Mouse (Mus musculus) kidney, adult 2 months (tissue): ENCODE measurements around the gene Gm21987. TPM values are rescaled to one million over a fixed set of nuclear protein-coding genes. Genes with fewer than 3 reads are reported as not detected.

Experiments
- DNase-seq: peaks from one replicate; pipeline ENCODE4 v3.0.0; 2021
- H3K27ac ChIP-seq: fragments of 200-500 bp; 2 replicates; pipeline ENCODE4 v1.5.1; 2012; ENCODE audit warnings: low read depth, low read length, control low read depth, inconsistent platforms; ENCODE audit not compliant: insufficient read depth
- H3K27me3 ChIP-seq: fragments of 200-500 bp; replicated peaks from 2 replicates; pipeline ENCODE4 v1.6.1; 2012; ENCODE audit warnings: mild to moderate bottlenecking, moderate library complexity, low read length, inconsistent platforms; ENCODE audit not compliant: control insufficient read depth, insufficient read depth
- H3K36me3 ChIP-seq: fragments of 200-500 bp; 2 replicates; pipeline ENCODE4 v1.6.1; 2012; ENCODE audit warnings: mild to moderate bottlenecking, moderate library complexity, low read length, inconsistent platforms; ENCODE audit not compliant: control insufficient read depth, insufficient read depth
- H3K4me1 ChIP-seq: fragments of 200-500 bp; 2 replicates; pipeline ENCODE4 v1.6.1; 2011; ENCODE audit warnings: low read length; ENCODE audit not compliant: control insufficient read depth, insufficient read depth
- H3K4me3 ChIP-seq: fragments of 200-500 bp; 2 replicates; pipeline ENCODE4 v1.5.1; 2011; ENCODE audit warnings: mild to moderate bottlenecking, low read depth, low read length, control low read depth; ENCODE audit not compliant: insufficient read depth
- CTCF ChIP-seq: fragments of 200-500 bp; conservative IDR thresholded peaks from 2 replicates; pipeline ENCODE4 v1.5.1; 2011; ENCODE audit warnings: low read depth, mild to moderate bottlenecking, control low read depth, low read length, moderate library complexity, mixed read lengths; ENCODE audit not compliant: insufficient read depth, insufficient read length
- POLR2A ChIP-seq: fragments of 200-500 bp; IDR thresholded peaks from one replicate; pipeline ENCODE4 v1.6.1; 2011; ENCODE audit warnings: low read depth, low read length, control low read depth
- WGBS: fragments of 180-500 bp; shearing (Covaris S2); methylation state at CpG from one replicate; pipeline ENCODE4 v1.1.7; 2018; 5-methylcytosine and 5-hydroxymethylcytosine counted together
- polyA plus RNA-seq: library from polyadenylated mRNA; depleted of rRNA; stranded (reverse); fragments of >200 nt; gene quantifications from 2 replicates; pipeline ENCODE4 v1.2.3, GENCODE M21; 2012

Gm21987 gene
- polyA plus RNA-seq, 1 experiment: not detected

DNA sequence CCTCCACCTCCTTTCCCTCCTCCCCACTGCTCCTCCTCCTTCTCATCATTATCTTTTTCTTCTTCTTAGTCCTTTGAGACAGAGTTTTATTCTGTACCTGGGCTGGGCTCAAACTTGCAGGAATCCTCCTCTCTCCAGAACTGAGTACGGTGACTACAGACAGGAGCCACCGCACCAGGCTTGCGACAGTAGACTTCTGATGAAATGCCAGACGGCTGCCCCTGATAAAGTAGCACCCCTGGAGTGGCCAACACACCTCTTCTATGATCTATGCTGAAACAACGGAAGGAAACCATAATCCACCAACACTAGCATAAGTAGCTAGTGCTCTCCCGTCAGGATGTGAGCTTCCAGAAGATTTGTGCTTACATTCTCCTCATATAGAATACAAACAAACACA lies 40.5 kb downstream of the Gm21987 start:
- WGBS: 91% methylated on average over 6 of the region's 6 CpGs
- Histone ChIP-seq H3K36me3 (no peaks in the 10 kb centered on the region), H3K4me3 (no peak overlapping the region), H3K4me1 (no peaks in the 10 kb centered on the region), H3K27ac (no peak overlapping the region), H3K27me3 (no peaks in the 10 kb centered on the region)
- no peak for DNase-seq
- TF ChIP-seq POLR2A: no peak
- TF ChIP-seq CTCF: no peak

DNA sequence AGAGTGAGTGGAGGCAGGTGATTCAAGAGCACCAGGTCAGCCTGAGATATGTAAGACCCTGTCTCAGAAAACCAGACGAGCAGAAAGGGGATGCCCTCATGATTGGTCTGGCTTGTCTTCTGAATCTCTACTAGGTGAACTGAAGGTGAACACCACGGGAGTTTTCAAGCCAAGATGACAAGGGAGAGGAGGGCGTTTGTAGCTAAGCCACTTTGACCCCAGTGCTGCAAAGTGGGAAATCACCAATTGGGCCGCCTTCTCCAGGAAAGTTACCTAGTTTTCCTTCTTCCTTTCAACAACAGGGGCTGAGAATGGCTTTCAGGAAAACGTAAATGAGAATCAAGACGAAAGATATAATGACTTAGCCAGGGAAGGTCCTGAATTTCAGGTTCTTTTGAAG lies 41.9 kb downstream of the Gm21987 start:
- WGBS: 70% methylated on average over 6 of the region's 6 CpGs
- Histone ChIP-seq H3K27ac (no peak overlapping the region), H3K4me3 (no peak overlapping the region), H3K4me1 (no peaks in the 10 kb centered on the region), H3K27me3 (no peaks in the 10 kb centered on the region), H3K36me3 (no peaks in the 10 kb centered on the region)
- no peak for DNase-seq
- no peak for TF ChIP-seq POLR2A
- TF ChIP-seq CTCF: no peak

DNA sequence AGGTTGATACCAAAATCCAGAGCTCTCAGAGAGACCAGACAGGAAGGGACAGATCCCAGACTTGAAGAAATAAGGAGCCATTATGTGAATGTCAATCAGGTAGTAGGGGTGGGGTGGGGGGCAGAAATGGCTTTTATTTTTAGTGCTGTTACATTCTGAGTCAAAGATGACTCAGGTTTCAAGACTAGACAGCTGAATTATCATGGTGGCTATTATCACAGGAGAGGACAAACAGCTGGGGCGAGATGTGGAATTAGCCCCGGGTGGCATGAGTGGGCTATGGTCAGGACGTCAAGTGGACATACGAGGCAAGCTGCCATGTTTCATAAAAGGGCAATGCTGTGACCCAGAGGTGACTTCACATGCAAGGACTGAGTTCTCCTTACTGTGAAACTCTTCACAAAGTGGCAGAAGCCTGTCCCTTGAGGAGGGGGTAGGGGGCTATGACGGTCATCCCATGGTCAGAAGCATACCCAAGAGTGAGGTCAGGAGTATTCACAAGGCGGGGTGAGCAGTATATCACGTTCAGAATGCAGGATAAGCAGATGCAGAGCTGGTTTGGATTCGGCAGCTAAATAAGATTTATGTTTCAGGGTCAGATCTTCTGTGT lies 42.5 kb downstream of the Gm21987 start:
- DNase-seq: no peak
- H3K27me3 ChIP-seq: no peaks in the 10 kb centered on the region
- TF ChIP-seq CTCF (no peak), POLR2A (no peak)
- H3K27ac ChIP-seq: no peak overlapping the region
- no peak overlapping the region for H3K4me3 ChIP-seq
- 64% methylated on average over 8 of the region's 8 CpGs for WGBS
- H3K36me3 ChIP-seq: no peaks in the 10 kb centered on the region
- H3K4me1 ChIP-seq: no peaks in the 10 kb centered on the region

DNA sequence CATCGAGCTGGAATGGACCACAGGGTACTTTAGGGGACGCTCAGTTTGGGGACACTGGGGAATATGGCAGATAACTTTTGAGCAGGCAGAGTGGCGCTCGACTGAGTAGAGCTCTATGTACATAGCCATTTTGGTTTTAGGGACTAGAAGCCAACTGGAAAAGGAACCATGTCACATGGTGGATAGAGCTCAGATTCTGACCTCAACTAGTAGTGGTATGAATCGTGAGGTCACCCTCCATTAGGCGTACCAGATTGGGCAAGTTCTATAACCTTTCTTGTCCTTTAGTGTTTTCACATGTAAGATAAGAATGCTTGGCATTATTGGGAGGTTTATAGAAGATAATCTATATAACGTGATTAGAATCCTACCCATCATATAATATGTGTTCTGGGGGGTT lies 43.5 kb downstream of the Gm21987 start:
- H3K4me3 ChIP-seq: no peak overlapping the region
- H3K36me3 ChIP-seq: no peaks in the 10 kb centered on the region
- 93% methylated on average over 7 of the region's 7 CpGs for whole genome bisulfite sequencing
- DNase-seq: no peak
- H3K27me3 ChIP-seq: no peaks in the 10 kb centered on the region
- no peaks in the 10 kb centered on the region for H3K4me1 ChIP-seq
- TF ChIP-seq POLR2A: no peak
- no peak for TF ChIP-seq CTCF
- H3K27ac ChIP-seq: no peak overlapping the region

DNA sequence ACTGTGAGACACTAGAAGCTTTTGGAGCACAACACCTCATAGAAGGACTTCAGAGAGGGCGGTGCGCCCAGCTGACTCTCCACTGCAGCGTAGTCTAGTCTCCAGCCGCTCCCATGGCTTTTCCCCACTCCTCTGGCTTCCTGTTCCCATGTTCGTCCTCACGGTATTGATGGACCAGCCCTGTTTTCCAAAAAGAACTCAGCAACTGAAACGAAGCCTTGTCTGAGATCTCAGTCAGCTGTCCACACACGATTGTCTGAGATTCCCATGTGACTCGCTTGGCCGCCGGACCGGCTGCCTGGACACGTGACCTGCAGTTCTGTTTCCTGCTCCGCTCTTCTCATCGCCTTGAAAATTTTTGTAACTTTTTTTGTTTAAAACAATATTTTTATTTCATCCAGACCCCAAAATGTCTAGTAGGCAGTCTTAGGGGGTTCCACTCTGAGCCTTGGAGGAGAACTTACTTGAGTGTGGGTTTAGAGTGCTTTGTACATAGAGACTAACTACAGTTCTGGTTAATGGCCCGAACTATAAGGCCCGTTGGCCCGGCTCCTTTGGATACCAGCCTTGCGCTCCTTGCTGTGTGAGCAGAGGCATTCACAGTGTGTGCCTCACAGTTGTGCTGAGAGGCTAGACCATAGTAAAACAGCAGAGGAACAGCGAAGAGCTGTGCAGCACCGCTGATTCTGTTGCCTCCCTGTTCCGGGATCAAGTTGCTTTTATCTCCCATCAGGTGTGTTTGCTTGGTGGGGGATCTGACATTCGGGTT lies 45.5 kb downstream of the Gm21987 start:
- WGBS: 56% methylated on average over 23 of the region's 23 CpGs
- Histone ChIP-seq H3K4me3 (peak overlapping the region; percentile 33; the same call in 1 of the 2 replicates), H3K27me3 (no peaks in the 10 kb centered on the region), H3K36me3 (no peaks in the 10 kb centered on the region), H3K27ac (peak overlapping the region; percentile 62), H3K4me1 (0 out of 2 replicates have a peak, but pooled peaks cover 4% of the 10 kb centered on the region)
- TF ChIP-seq CTCF: no peak
- TF ChIP-seq POLR2A: no peak
- peak; percentile 65 for DNase-seq

DNA sequence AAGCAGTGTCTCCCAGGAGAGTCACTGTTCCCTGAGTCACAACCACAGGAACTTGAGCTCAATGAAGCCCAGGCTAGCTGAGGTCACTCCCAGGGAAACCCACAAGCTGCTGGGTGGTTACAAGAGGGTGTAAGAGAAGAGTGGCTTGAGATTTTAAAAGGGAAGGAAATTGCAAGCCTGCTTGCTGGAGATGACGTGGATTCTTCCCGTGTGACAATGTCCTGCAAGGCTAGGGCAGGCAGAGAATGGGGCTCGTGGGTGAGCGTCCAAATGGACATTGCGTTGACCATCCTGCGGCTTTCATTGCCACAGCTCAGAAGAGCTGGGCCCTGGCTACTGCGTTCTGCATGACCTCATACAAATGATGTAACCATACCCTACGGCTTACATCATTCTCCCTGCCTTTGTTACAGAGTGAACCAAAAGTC lies 47.4 kb downstream of the Gm21987 start:
- no peak for TF ChIP-seq POLR2A
- TF ChIP-seq CTCF: no peak

DNA sequence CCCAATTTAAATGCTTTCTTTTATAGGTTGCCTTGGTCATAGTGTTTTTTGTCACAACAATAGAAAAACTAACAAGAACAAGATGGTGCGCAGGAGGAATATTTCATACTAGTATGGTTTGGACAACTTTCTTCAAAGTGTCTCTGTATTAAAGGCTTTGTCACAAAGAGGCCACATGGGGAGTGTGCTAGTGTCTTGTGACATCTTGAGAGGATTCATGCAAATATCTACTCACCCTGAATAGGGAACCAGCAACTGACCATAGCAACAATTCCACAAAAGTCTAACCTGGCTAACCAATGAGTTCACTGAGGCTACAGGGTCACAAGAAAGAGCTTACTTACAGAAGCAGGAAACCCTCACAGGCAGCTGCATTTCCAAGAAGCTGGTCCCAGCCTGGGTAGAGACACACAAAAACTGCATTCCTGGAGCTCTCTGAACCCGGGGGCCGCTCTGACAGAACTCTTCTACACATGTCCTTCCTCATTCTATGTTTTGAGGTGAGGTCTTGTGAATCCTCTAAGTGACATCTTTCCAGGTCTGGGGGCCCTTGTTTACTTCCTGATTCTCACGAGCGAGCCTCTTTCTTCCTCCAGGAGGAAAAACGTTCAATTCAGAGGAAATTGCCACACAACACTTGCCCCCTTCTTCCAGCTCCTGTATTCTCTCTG lies 48.4 kb downstream of the Gm21987 start:
- no peak overlapping the region for H3K27ac ChIP-seq
- TF ChIP-seq CTCF (no peak), POLR2A (no peak)
- H3K36me3 ChIP-seq: no peaks in the 10 kb centered on the region
- 57% methylated on average over 6 of the region's 6 CpGs for WGBS
- peak; percentile 24 for DNase-seq
- no peaks in the 10 kb centered on the region for H3K27me3 ChIP-seq
- H3K4me3 ChIP-seq: no peak overlapping the region
- H3K4me1 ChIP-seq: peaks cover 11% of the 10 kb centered on the region; the same call in 1 of the 2 replicates

More for the DNA sequence above, 47.4 kb downstream of the Gm21987 start:
- 86% methylated on average over 8 of the region's 8 CpGs for WGBS
- DNase-seq: peak; percentile 10
- H3K4me3 ChIP-seq: no peak overlapping the region
- no peak overlapping the region for H3K27ac ChIP-seq
- H3K36me3 ChIP-seq: no peaks in the 10 kb centered on the region
- peaks cover 6% of the 10 kb centered on the region; the same call in 1 of the 2 replicates for H3K4me1 ChIP-seq
- no peaks in the 10 kb centered on the region for H3K27me3 ChIP-seq
